Mouse (Mus musculus): ENCODE data around the gene Ssbp1. TPM values are rescaled to one million over a fixed set of nuclear protein-coding genes. Genes with fewer than 3 reads are reported as not detected.

The Ssbp1 gene
- total and polyA plus RNA-seq, 3 experiments: 70.2 to 118 (median 110) TPM

- Histone ChIP-seq H3K9me3 (replicated peaks; ENCODE audit: low read length) (no peaks in the 10 kb centered on the region), H3K79me2 (replicated peaks; ENCODE audit: control insufficient read depth, extremely low read depth, insufficient read depth, poor library complexity, severe bottlenecking) (no peaks in the 10 kb centered on the region), H3K27ac (ENCODE audit: insufficient read depth, low read depth) (no peak overlapping the region), H3K4me3 (replicated peaks in 1 of 3; ENCODE audit: low read depth in 2 of 3, low read length in 2 of 3, poor library complexity in 1 of 3) (no peak overlapping the region), H3K9ac (ENCODE audit: insufficient read depth, low read depth) (no peak overlapping the region), H3K36me3 (replicated peaks in 1 of 2; ENCODE audit: control insufficient read depth in 1 of 2, insufficient read depth in 1 of 2, low read length in 1 of 2) (peaks cover 0 to 5% of the 10 kb centered on the region in 2 experiments), H3K4me2 (ENCODE audit: insufficient read depth, low read depth, poor library complexity, severe bottlenecking) (no peak overlapping the region), H3K4me1 (ENCODE audit: control insufficient read depth in 1 of 2, insufficient read depth in 2 of 2) (peaks cover 28 to 58% of the 10 kb centered on the region in 2 experiments), H3K27me3 (replicated peaks) (no peaks in the 10 kb centered on the region)
- dilution Hi-C loops (cut with MboI; ENCODE audit: extremely low pct_ligation_motif_present, extremely low pct_unique_long_range_greater_than_20kb, low sequenced_read_pairs): no loop called here
- TF ChIP-seq JUND (conservative IDR thresholded peaks at IDR 0.05; ENCODE audit: low read depth, low read length) (no peak), MAFK (IDR thresholded peaks at IDR 0.05; ENCODE audit: insufficient replicate concordance, low read length) (no peak), CHD2 (IDR thresholded peaks at IDR 0.05; ENCODE audit: low read length) (no peak), ZNF384 (IDR thresholded peaks at IDR 0.05; ENCODE audit: low read depth, low read length) (no peak), CTCF (conservative IDR thresholded peaks at IDR 0.05 in 1 of 2, IDR thresholded peaks at IDR 0.05 in 1 of 2; ENCODE audit: low read depth in 2 of 2, low read length in 2 of 2) (no peak), E2F4 (IDR thresholded peaks at IDR 0.05; ENCODE audit: insufficient replicate concordance, low read depth, low read length) (no peak), JUN (IDR thresholded peaks at IDR 0.05; ENCODE audit: insufficient read depth, low read depth, low read length) (no peak), NELFE (IDR thresholded peaks at IDR 0.05; ENCODE audit: low read depth, low read length) (no peak), KAT2A (IDR thresholded peaks at IDR 0.05; ENCODE audit: insufficient replicate concordance, low read length) (no peak), BHLHE40 (IDR thresholded peaks at IDR 0.05; ENCODE audit: low read depth, low read length) (no peak), MAX (IDR thresholded peaks at IDR 0.05; ENCODE audit: low read length) (no peak), EP300 (IDR thresholded peaks at IDR 0.05; ENCODE audit: low read length) (no peak), UBTF (IDR thresholded peaks at IDR 0.05; ENCODE audit: low read depth, low read length) (no peak), IRF4 (IDR thresholded peaks at IDR 0.05; ENCODE audit: low read depth, low read length) (no peak), MYC (IDR thresholded peaks at IDR 0.05; ENCODE audit: low read depth, low read length) (no peak), USF1 (IDR thresholded peaks at IDR 0.05; ENCODE audit: low read depth, low read length) (no peak)
- DNase-seq (ENCODE audit: extremely low read depth): no peak
- in situ Hi-C loops (cut with MboI; ENCODE audit: low pct_ligation_motif_present, low pct_unique_long_range_greater_than_20kb, low sequenced_read_pairs): no loop called here
These were observed 40.3 kb upstream of the Ssbp1 start for GRCm38 (mm10) chr6:40430878-40431277.

DNA sequence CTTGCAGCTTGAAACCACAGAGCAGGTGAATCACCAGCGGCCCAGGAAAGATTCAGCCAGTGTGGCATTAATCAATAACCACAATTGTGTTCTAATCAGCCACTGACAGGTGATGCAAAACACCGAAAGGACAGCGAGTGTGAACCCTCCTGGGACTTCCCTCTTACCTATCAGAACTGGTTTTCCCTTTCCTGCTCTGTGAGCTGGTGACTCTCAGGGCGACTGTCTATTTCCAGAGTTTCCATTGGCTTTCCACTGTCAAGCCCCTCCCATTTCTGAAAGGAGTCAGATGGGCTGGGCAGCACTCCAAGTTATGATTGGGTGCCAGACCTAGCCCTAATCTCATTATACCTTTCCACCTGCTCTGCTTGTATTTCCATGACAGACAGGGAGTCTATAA lies 39.8 kb upstream of the Ssbp1 start:
- H3K27me3 ChIP-seq (replicated peaks): no peaks in the 10 kb centered on the region
- no peak overlapping the region for H3K27ac ChIP-seq (ENCODE audit: insufficient read depth, low read depth)
- no peaks in the 10 kb centered on the region for H3K79me2 ChIP-seq (replicated peaks; ENCODE audit: control insufficient read depth, extremely low read depth, insufficient read depth, poor library complexity, severe bottlenecking)
- H3K9ac ChIP-seq (ENCODE audit: insufficient read depth, low read depth): no peak overlapping the region
- H3K4me1 ChIP-seq (ENCODE audit: control insufficient read depth in 1 of 2, insufficient read depth in 2 of 2): peaks cover 28 to 60% of the 10 kb centered on the region in 2 experiments
- no peaks in the 10 kb centered on the region for H3K9me3 ChIP-seq (replicated peaks; ENCODE audit: low read length)
- dilution Hi-C loops (cut with MboI; ENCODE audit: extremely low pct_ligation_motif_present, extremely low pct_unique_long_range_greater_than_20kb, low sequenced_read_pairs): no loop called here
- no peak for TF ChIP-seq MAZ (IDR thresholded peaks at IDR 0.05; ENCODE audit: low read depth, low read length)
- TF ChIP-seq KAT2A (IDR thresholded peaks at IDR 0.05; ENCODE audit: insufficient replicate concordance, low read length): no peak
- no peak for TF ChIP-seq MYC (IDR thresholded peaks at IDR 0.05; ENCODE audit: low read depth, low read length)
- TF ChIP-seq BHLHE40 (IDR thresholded peaks at IDR 0.05; ENCODE audit: low read depth, low read length): no peak
- no peak for TF ChIP-seq TBP (conservative IDR thresholded peaks at IDR 0.05; ENCODE audit: low read depth, low read length)
- TF ChIP-seq MEF2A (IDR thresholded peaks at IDR 0.05; ENCODE audit: borderline replicate concordance, low read depth, low read length): no peak
- no peak for TF ChIP-seq EP300 (IDR thresholded peaks at IDR 0.05; ENCODE audit: low read length)
- TF ChIP-seq ZNF384 (IDR thresholded peaks at IDR 0.05; ENCODE audit: low read depth, low read length): no peak
- no peak for TF ChIP-seq E2F4 (IDR thresholded peaks at IDR 0.05; ENCODE audit: insufficient replicate concordance, low read depth, low read length)
- TF ChIP-seq JUND (conservative IDR thresholded peaks at IDR 0.05; ENCODE audit: low read depth, low read length): no peak
- no peak for TF ChIP-seq ELF1 (IDR thresholded peaks at IDR 0.05; ENCODE audit: low read depth, low read length)
- no peak for TF ChIP-seq TCF12 (IDR thresholded peaks at IDR 0.05; ENCODE audit: low read depth, low read length)
- TF ChIP-seq SMC3 (IDR thresholded peaks at IDR 0.05; ENCODE audit: low read depth, low read length): no peak
- TF ChIP-seq ETS1 (conservative IDR thresholded peaks at IDR 0.05; ENCODE audit: low read depth, low read length): no peak
- no peak for TF ChIP-seq SIN3A (IDR thresholded peaks at IDR 0.05; ENCODE audit: low read length)
- no peak for TF ChIP-seq ZC3H11A (IDR thresholded peaks at IDR 0.05; ENCODE audit: low read depth, low read length)
- H3K4me2 ChIP-seq (ENCODE audit: insufficient read depth, low read depth, poor library complexity, severe bottlenecking): no peak overlapping the region
- peaks cover 0 to 5% of the 10 kb centered on the region in 2 experiments for H3K36me3 ChIP-seq (replicated peaks in 1 of 2; ENCODE audit: control insufficient read depth in 1 of 2, insufficient read depth in 1 of 2, low read length in 1 of 2)
- H3K4me3 ChIP-seq (replicated peaks in 1 of 3; ENCODE audit: low read depth in 2 of 3, low read length in 2 of 3, poor library complexity in 1 of 3): no peak overlapping the region
- no peak for DNase-seq (ENCODE audit: extremely low read depth)
- in situ Hi-C loops (cut with MboI; ENCODE audit: low pct_ligation_motif_present, low pct_unique_long_range_greater_than_20kb, low sequenced_read_pairs): no loop called here

Data from CH12.LX (cell line).